Mouse (Mus musculus) mesoderm, embryonic 11.5 days (tissue): ENCODE measurements at regions not wholly inside any gene's neighbourhood (a gene's known extent, or its start where the extent isn't known, plus 50 kb on each side); places are given as distances from the start of the nearest gene placed in this dataset.
A peak's percentile ranks its signal among the peaks of the same experiment; 100 is the strongest.

ENCODE experiments used
- DNase-seq: peaks from one replicate; pipeline ENCODE4 v3.0.0-alpha.2; 2012; ENCODE audit warnings: low read depth, low spot score

DNA sequence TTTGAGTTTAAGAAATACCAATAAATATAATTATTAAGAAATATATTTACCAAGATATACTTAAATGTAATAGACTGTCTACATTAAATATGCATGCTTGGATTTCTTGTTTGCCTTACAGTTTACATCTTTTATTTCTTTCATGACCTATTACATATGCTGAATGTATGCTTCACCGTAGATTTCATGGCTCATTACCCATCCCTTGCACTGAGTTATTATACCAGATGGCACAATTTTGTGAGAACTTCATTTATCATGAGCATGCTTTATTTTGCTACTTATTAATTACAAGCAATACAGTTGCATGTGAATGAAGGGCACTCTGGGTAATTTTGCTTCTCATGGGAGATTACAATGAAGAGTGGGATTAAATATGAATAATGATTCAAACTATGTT lies 856.0 kb upstream of the Nectin3 start:
- no peak for DNase-seq

- no peak for DNase-seq
These were observed 889.1 kb upstream of the Dppa4 start for GRCm38 (mm10) chr16:47394398-47394797.

DNA sequence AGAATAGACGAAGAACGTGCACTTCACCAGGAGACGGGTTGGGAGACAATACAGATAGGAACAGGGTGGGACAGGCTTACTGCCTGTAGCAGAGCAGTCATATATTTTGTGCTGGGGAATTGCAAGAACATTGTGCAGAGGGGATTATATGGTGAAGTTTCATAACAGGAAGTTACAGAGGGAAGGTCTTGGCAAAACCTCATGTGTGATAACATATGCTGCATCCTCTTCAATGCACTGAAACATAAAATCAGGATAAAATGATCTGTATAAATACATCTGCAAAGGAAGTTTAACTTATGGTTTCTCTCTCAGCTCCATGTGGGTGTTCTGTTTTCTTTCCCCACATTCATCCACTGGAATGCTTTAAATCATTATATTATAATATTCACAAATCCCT lies 876.5 kb upstream of the Dppa4 start:
- no peak for DNase-seq

DNA sequence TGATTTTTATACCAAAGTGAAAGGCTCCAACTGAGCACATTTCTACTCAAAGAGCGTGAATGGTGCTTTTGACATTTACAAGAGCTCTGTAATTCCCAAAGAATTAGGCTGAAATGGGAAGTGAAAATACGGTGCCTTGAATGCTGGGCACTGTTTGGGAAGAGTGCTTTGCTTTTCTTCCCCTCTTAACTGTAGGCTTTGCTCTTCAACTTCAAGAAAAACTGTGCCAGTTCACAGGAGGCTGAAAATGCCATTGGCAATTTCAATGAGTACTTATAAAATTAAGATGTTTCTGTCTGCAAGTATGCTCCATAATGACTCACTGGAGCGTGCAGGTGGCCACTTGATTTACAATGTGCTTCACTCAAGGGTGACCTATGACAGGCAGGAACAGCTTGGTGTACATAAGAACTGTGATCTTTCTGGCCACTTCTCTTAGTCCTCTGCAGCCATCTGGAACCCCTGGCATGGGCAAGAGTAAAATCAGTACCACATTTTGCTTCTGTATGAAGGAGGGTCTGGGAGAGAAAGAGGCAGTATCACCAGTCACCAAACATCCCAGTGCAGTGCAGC lies 864.8 kb upstream of the Dppa4 start:
- no peak for DNase-seq

- DNase-seq: no peak
These were observed 838.5 kb upstream of the Dppa4 start for GRCm38 (mm10) chr16:47445083-47445482.

- peak; percentile 52 for DNase-seq
These were observed 808.0 kb upstream of the Dppa4 start for GRCm38 (mm10) chr16:47475441-47476081.

DNA sequence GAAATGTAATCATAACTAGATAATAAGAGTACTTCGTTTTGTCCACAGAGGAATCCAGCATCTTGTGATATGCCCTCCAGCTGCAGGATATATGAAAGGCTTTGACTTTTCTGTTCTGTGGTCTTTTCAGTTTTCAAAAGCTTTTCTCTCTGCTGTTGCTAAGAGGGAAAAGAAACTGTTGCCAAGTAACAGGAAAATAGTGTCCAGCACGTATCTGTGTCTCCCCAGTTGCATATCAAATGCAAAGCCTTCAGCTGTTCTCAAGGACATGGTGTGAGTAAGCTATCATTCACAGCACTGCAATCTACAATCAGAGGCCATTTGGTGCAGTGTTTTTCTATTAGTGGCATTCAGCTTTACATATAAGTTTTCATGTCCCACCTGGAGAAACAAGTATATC lies 801.5 kb upstream of the Dppa4 start:
- no peak for DNase-seq

GRCm38 (mm10) chr16:47488525-47488924 lies 795.0 kb upstream of the Dppa4 start:
- no peak for DNase-seq

- DNase-seq: no peak
These were observed 757.7 kb upstream of the Dppa4 start for GRCm38 (mm10) chr16:47525857-47526256.

GRCm38 (mm10) chr16:47526613-47527012 lies 756.9 kb upstream of the Dppa4 start:
- no peak for DNase-seq

- DNase-seq: no peak
These were observed 747.0 kb upstream of the Dppa4 start for GRCm38 (mm10) chr16:47536524-47536923.

- DNase-seq: no peak
These were observed 732.4 kb upstream of the Dppa4 start for GRCm38 (mm10) chr16:47551101-47551500.

DNA sequence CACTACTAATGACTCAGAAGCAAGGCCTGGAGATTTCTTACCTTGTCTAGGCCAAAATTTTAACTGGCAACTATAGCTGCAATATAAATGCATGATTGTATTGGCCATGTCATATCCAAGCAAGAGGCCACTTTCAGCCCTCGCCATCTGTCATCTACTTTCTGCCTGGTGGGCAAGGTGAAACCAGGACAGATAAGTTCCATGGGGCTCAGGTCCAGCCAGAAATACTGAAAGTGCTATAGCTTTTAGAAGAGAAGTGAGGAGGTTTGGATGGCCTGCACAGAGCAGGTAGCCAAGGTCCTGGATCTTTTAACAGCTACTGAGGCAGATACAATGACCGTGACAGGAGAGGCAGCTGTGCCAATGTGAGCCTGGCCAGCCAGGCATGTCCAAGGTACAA lies 715.5 kb upstream of the Dppa4 start:
- no peak for DNase-seq

GRCm38 (mm10) chr16:47599476-47599875 lies 684.1 kb upstream of the Dppa4 start:
- DNase-seq: no peak
